Mouse (Mus musculus) megakaryocyte, embryonic 14.5 days (primary cell): ENCODE measurements around the gene Zmym2.

Source experiments
- FLI1 ChIP-seq: IDR thresholded peaks from 2 replicates; pipeline ENCODE4 v1.6.1; 2012; ENCODE audit warnings: low read length, inconsistent platforms, mixed read lengths
- GATA1 ChIP-seq: IDR thresholded peaks from 3 replicates; pipeline ENCODE4 v1.6.1; 2012; ENCODE audit warnings: mixed read lengths, low read length, inconsistent platforms, borderline replicate concordance

DNA sequence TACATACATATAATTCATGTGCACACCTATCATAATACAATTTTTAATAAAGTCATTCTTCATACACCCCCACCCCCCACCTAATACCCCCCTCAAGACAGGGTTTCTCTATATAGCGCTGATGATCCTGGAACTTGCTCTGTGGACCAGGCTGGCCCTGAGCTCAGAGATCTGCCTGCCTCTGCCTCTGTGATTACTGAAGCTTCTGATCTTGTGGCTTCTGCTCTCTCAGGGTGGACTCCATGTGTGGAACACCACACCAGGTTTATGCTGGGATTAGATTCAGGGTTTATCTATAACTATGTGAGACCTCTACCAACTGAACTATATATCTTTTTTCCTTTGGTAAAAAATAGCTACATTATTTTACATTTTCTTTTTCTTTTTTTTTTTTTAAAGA, 10.1 kb downstream of the Zmym2 start:
- TF ChIP-seq GATA1, result no peak
- TF ChIP-seq FLI1, result no peak
